Mouse (Mus musculus) MEL (cell line): ENCODE results near the gene Hspa1b.
A peak's percentile ranks its signal among the peaks of the same experiment; 100 is the strongest.

ENCODE experiments used
- CTCF ChIP-seq, 3 experiments: IDR thresholded peaks in 2 of 3; conservative IDR thresholded peaks in 1 of 3; 2 replicates each; pipeline ENCODE4 v1.5.1; 2011 to 2012; ENCODE audit warnings: low read length in 3 of 3, low read depth in 2 of 3, mild to moderate bottlenecking in 2 of 3, improper control_type of control experiment in 1 of 3, inconsistent platforms in 1 of 3, mixed read lengths in 1 of 3, moderate library complexity in 1 of 3; ENCODE audit not compliant: control insufficient read depth in 1 of 3, insufficient read depth in 1 of 3, poor library complexity in 1 of 3, severe bottlenecking in 1 of 3
- EP300 ChIP-seq, 2 experiments: IDR thresholded peaks; 2 replicates each; pipeline ENCODE4 v1.6.1; 2011; ENCODE audit warnings: improper control_type of control experiment in 2 of 2, low read length in 2 of 2, low read depth in 1 of 2, mild to moderate bottlenecking in 1 of 2
- HCFC1 ChIP-seq: IDR thresholded peaks from 2 replicates; pipeline ENCODE4 v1.6.1; 2012; ENCODE audit warnings: low read depth, mild to moderate bottlenecking, inconsistent platforms, low read length, improper control_type of control experiment, moderate library complexity
- MAX ChIP-seq: IDR thresholded peaks from 2 replicates; pipeline ENCODE4 v1.6.1; 2011; ENCODE audit warnings: low read length, improper control_type of control experiment
- MXI1 ChIP-seq: IDR thresholded peaks from 2 replicates; pipeline ENCODE4 v1.6.1; 2011; ENCODE audit warnings: mild to moderate bottlenecking, low read depth, low read length, improper control_type of control experiment
- MYC ChIP-seq: IDR thresholded peaks from 2 replicates; pipeline ENCODE4 v1.6.1; 2011; ENCODE audit warnings: low read depth, mild to moderate bottlenecking, low read length, improper control_type of control experiment, moderate library complexity
- POLR2A ChIP-seq, 2 experiments: IDR thresholded peaks; 2 replicates each; pipeline ENCODE4 v1.6.1; 2011 to 2012; ENCODE audit warnings: low read length in 2 of 2, mild to moderate bottlenecking in 2 of 2, control low read depth in 1 of 2, improper control_type of control experiment in 1 of 2, low read depth in 1 of 2, moderate library complexity in 1 of 2; ENCODE audit not compliant: control insufficient read depth in 1 of 2, insufficient read depth in 1 of 2, poor library complexity in 1 of 2
- POLR2AphosphoS2 ChIP-seq: IDR thresholded peaks from 2 replicates; pipeline ENCODE4 v1.6.1; 2011; ENCODE audit warnings: low read length, improper control_type of control experiment
- RAD21 ChIP-seq: IDR thresholded peaks from 2 replicates; pipeline ENCODE4 v1.6.1; 2011; ENCODE audit warnings: mild to moderate bottlenecking, low read depth, low read length, improper control_type of control experiment
- SIN3A ChIP-seq: IDR thresholded peaks from 2 replicates; pipeline ENCODE4 v1.6.1; 2012; ENCODE audit warnings: low read length, improper control_type of control experiment, inconsistent platforms
- TAL1 ChIP-seq: IDR thresholded peaks from 2 replicates; pipeline ENCODE4 v1.6.1; 2012; ENCODE audit warnings: mild to moderate bottlenecking, inconsistent platforms, low read length, moderate library complexity, mixed read lengths
- TCF12 ChIP-seq: IDR thresholded peaks from 2 replicates; pipeline ENCODE4 v1.6.1; 2014; ENCODE audit warnings: low read depth, mild to moderate bottlenecking, inconsistent platforms, low read length, improper control_type of control experiment, moderate library complexity
- ZC3H11A ChIP-seq: IDR thresholded peaks from 2 replicates; pipeline ENCODE4 v1.6.1; 2012; ENCODE audit warnings: low read depth, mild to moderate bottlenecking, inconsistent platforms, low read length, improper control_type of control experiment
- ZMIZ1 ChIP-seq: IDR thresholded peaks from 2 replicates; pipeline ENCODE4 v1.6.1; 2012; ENCODE audit warnings: low read depth, mild to moderate bottlenecking, inconsistent platforms, low read length, improper control_type of control experiment, moderate library complexity

DNA sequence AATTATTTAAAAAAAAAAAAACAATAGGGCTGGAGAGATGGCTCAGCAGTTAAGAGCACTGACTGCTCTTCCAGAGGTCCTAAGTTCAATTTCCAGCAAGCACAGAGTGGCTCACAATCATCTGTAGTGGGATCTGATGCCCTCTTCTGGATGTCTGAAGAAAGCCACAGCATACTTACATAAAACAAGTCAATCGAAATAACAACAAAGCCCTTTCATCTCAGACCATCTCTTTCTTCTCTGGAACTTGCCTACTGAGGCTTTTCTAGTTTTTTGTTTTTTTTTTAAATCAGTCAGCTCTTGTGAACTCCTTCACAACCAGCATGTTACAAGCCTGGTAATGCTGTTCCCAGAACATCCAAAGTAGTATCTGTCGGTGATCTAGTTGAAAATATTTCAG lies 21.6 kb upstream of the Hspa1b start:
- TF ChIP-seq CTCF (IDR thresholded peaks at IDR 0.05 in 2 of 3, conservative IDR thresholded peaks at IDR 0.05 in 1 of 3; ENCODE audit: control insufficient read depth in 1 of 3, insufficient read depth in 1 of 3, low read depth in 2 of 3, low read length in 3 of 3, poor library complexity in 1 of 3, severe bottlenecking in 1 of 3) (peak; percentile 11 to 44 (median 17); a peak in 4 of 6 replicates), EP300 (IDR thresholded peaks at IDR 0.05; ENCODE audit: low read depth in 1 of 2, low read length in 2 of 2) (no peak), TAL1 (no peak), POLR2A (IDR thresholded peaks at IDR 0.05; ENCODE audit: control insufficient read depth in 1 of 2, insufficient read depth in 1 of 2, low read depth in 1 of 2, low read length in 2 of 2, poor library complexity in 1 of 2) (no peak), MYC (peak; percentile 42; the same call in 1 of the 2 replicates), MAX (no peak), SIN3A (no peak; the same call in 1 of the 2 replicates), ZC3H11A (0 out of 2 replicates have a peak, but pooled peaks have one; percentile 1), ZMIZ1 (no peak), HCFC1 (no peak), RAD21 (peak; percentile 36), MXI1 (no peak), TCF12 (no peak), POLR2AphosphoS2 (no peak)
